Mouse (Mus musculus): Measurements from ENCODE around the gene 4930544D05Rik.

DNA sequence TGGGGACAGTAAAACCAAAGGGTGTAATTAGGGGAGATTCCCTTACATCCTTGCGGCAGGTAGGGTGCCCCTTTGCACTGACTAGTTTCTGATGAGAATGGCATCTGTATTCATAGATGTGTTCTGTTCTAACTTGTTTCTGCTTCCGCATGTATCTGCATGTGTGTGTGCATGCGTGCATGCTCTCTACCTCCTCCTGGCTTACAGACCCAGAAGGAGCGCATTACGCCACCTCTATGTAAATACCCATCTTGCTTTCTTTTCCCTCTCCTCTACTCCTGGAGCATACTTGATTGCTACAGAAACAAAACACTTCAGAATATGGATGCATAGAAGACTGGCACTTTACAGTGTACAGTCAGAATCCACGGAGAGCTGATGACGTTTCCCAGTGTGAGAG lies 31.9 kb upstream of the 4930544D05Rik start:
- TF ChIP-seq POLR2A (IDR thresholded peaks at IDR 0.05; ENCODE audit: insufficient read length, low read depth) (no peak), MYOG (IDR thresholded peaks at IDR 0.05; ENCODE audit: control insufficient read depth in 1 of 3, insufficient read depth in 1 of 3, insufficient read length in 2 of 3, low read depth in 2 of 3) (no peak), E2F4 (IDR thresholded peaks at IDR 0.05; ENCODE audit: insufficient read depth) (no peak), POLR2AphosphoS2 (IDR thresholded peaks at IDR 0.05; ENCODE audit: insufficient read length, low read depth) (no peak), TCF12 (IDR thresholded peaks at IDR 0.05; ENCODE audit: insufficient read depth, poor library complexity, severe bottlenecking) (no peak)

Data from myocyte (in vitro differentiated cells).